Mouse (Mus musculus) kidney, postnatal 0 days (tissue): Measurements from ENCODE around the gene Krt27. TPM values are rescaled to one million over a fixed set of nuclear protein-coding genes. Genes with fewer than 3 reads are reported as not detected.

Source experiments
- ATAC-seq: fragments of 200-750 bp; cut with Nextera tagmentation; replicated peaks from 2 replicates; pipeline ENCODE4 v1.8.0; 2017; ENCODE audit warnings: low read depth, moderate number of reproducible peaks, moderate TSS enrichment, moderate library complexity; ENCODE audit not compliant: low FRiP score
- DNase-seq: peaks from one replicate; pipeline ENCODE4 v3.0.0-alpha.2; 2016; ENCODE audit warnings: low spot score
- H3K27ac ChIP-seq: fragments of 300-500 bp; sonication (generic); 2 replicates; pipeline ENCODE4 v1.5.1; 2014; ENCODE audit warnings: mild to moderate bottlenecking
- H3K27me3 ChIP-seq: fragments of 300-500 bp; sonication (generic); 2 replicates; pipeline ENCODE4 v1.6.1; 2014; ENCODE audit warnings: low read length, mixed read lengths; ENCODE audit not compliant: insufficient read depth
- H3K36me3 ChIP-seq: fragments of 300-500 bp; sonication (generic); 2 replicates; pipeline ENCODE4 v1.6.1; 2014; ENCODE audit warnings: low read length, mixed read lengths; ENCODE audit not compliant: insufficient read depth
- H3K4me1 ChIP-seq: fragments of 300-500 bp; sonication (generic); replicated peaks from 2 replicates; pipeline ENCODE4 v1.6.1; 2014; ENCODE audit warnings: antibody characterized with exemption, low read length, mixed read lengths; ENCODE audit not compliant: insufficient read depth
- H3K4me2 ChIP-seq: fragments of 300-500 bp; sonication (generic); 2 replicates; pipeline ENCODE4 v1.6.1; 2014; ENCODE audit warnings: mild to moderate bottlenecking, low read length, moderate library complexity, mixed read lengths
- H3K4me3 ChIP-seq: fragments of 300-500 bp; sonication (generic); replicated peaks from 2 replicates; pipeline ENCODE4 v1.5.1; 2014; ENCODE audit warnings: low read depth, low read length
- H3K9ac ChIP-seq: fragments of 300-500 bp; sonication (generic); 2 replicates; pipeline ENCODE4 v1.6.1; 2014; ENCODE audit warnings: low read depth, low read length
- H3K9me3 ChIP-seq: fragments of 300-500 bp; sonication (generic); replicated peaks from 2 replicates; pipeline ENCODE4 v1.6.1; 2016; ENCODE audit warnings: low read length, inconsistent platforms, mixed read lengths
- CTCF ChIP-seq: IDR thresholded peaks from 2 replicates; pipeline ENCODE4 v1.5.1; 2016; ENCODE audit warnings: antibody characterized with exemption, low read depth, mild to moderate bottlenecking, moderate library complexity
- WGBS: fragments of 180-500 bp; shearing (Covaris S2); extraction: QIAGEN DNeasy Blood & Tissue Kit; methylation state at CpG from one replicate; pipeline ENCODE4 v1.1.7; 2014; 5-methylcytosine and 5-hydroxymethylcytosine counted together
- polyA plus RNA-seq: library from polyadenylated mRNA; unstranded; fragments of >200 nt; fragmentation: Nextera tagmentation; extraction: Ambion mirVana; gene quantifications from 2 replicates; pipeline ENCODE4 v1.2.1, GENCODE M21; 2015

Krt27 gene
- polyA plus RNA-seq, 1 experiment from 2014 or later, result not detected

- Histone ChIP-seq H3K4me1 (no peaks in the 10 kb centered on the region), H3K27ac (no peak overlapping the region), H3K9ac (no peak overlapping the region), H3K4me2 (no peak overlapping the region), H3K27me3 (no peaks in the 10 kb centered on the region), H3K36me3 (no peaks in the 10 kb centered on the region), H3K9me3 (no peaks in the 10 kb centered on the region), H3K4me3 (no peak overlapping the region)
- DNase-seq, result peak; percentile 63
- ATAC-seq, result no peak
- 41% methylated on average over 8 of the region's 8 CpGs for WGBS
- TF ChIP-seq CTCF, result no peak
Measured at GRCm38 (mm10) chr11:99316543-99316942, 34.4 kb downstream of the Krt27 start.

GRCm38 (mm10) chr11:99314594-99314993, 36.3 kb downstream of the Krt27 start:
- Histone ChIP-seq H3K36me3 (no peaks in the 10 kb centered on the region), H3K9ac (no peak overlapping the region), H3K4me3 (no peak overlapping the region), H3K4me1 (no peaks in the 10 kb centered on the region), H3K27me3 (no peaks in the 10 kb centered on the region), H3K27ac (no peak overlapping the region), H3K4me2 (no peak overlapping the region), H3K9me3 (no peaks in the 10 kb centered on the region)
- TF ChIP-seq CTCF, result no peak
- 79% methylated on average over 2 of the region's 2 CpGs for WGBS
- ATAC-seq, result no peak
- DNase-seq, result no peak

DNA sequence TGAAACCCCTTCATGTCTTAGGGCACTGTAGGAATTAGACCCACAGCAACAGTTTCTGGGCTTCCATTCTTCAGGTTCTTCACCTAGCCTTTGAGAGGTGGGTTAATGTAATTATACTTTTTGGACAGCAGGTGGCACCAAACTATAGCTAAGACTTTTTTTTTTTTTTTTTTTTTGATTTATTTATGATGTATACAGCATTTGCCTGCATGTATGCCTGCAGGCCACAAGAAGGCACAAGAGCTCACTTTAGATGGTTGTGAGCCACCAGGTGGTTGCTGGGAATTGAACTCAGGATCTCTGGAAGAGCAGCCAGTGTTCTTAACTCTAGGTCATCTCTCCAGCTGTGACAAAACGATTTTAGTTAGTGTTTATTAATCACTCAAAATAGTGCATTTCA, 40.0 kb downstream of the Krt27 start:
- no peaks in the 10 kb centered on the region for H3K4me1 ChIP-seq

GRCm38 (mm10) chr11:99307579-99307978, 43.3 kb downstream of the Krt27 start:
- no peak overlapping the region for H3K4me2 ChIP-seq
- no peak overlapping the region for H3K27ac ChIP-seq
- H3K36me3 ChIP-seq, result no peaks in the 10 kb centered on the region
- peak; percentile 67 for DNase-seq
- H3K27me3 ChIP-seq, result no peaks in the 10 kb centered on the region
- no peaks in the 10 kb centered on the region for H3K9me3 ChIP-seq
- no peak for ATAC-seq
- TF ChIP-seq CTCF, result peak; percentile 76
- H3K9ac ChIP-seq, result no peak overlapping the region
- 13% methylated on average over 2 of the region's 2 CpGs for WGBS
- H3K4me3 ChIP-seq, result no peak overlapping the region
- H3K4me1 ChIP-seq, result no peaks in the 10 kb centered on the region

More for the DNA sequence above, 40.0 kb downstream of the Krt27 start:
- TF ChIP-seq CTCF, result peak; percentile 67
- ATAC-seq (no peak), DNase-seq (peak; percentile 66)
- Histone ChIP-seq H3K9me3 (no peaks in the 10 kb centered on the region), H3K27me3 (no peaks in the 10 kb centered on the region), H3K27ac (no peak overlapping the region), H3K36me3 (no peaks in the 10 kb centered on the region), H3K4me3 (no peak overlapping the region), H3K4me2 (no peak overlapping the region), H3K9ac (no peak overlapping the region)
- 82% methylated on average over 1 of the region's 1 CpGs for WGBS

Other genes with a start within 250 kb of the Krt27 start
- 0.08 and 0.19 TPM in 2 replicates for gene Ccr7, start 196.0 kb downstream of the Krt27 start, polyA plus RNA-seq
- 154 and 196 TPM in 2 replicates for gene Smarce1, start 120.1 kb downstream of the Krt27 start, polyA plus RNA-seq
- gene Krt222, start 107.0 kb downstream of the Krt27 start, polyA plus RNA-seq, result 0.29 and 0.33 TPM in 2 replicates
- not detected in 2 replicates for gene Krt24, start 65.8 kb downstream of the Krt27 start, polyA plus RNA-seq
- 0.08 and 0.09 TPM in 2 replicates for gene Krt25, start 28.2 kb downstream of the Krt27 start, polyA plus RNA-seq
- gene Krt26, start 13.1 kb downstream of the Krt27 start, polyA plus RNA-seq, result not detected in 2 replicates
- gene Krt28, start 23.8 kb upstream of the Krt27 start, polyA plus RNA-seq, result 0.32 TPM in 1 of 2 replicates, not detected in the other
- gene Krt10, start 38.3 kb upstream of the Krt27 start, polyA plus RNA-seq, result 35.5 and 42.6 TPM in 2 replicates
- not detected in 2 replicates for gene Krt12, start 71.2 kb upstream of the Krt27 start, polyA plus RNA-seq
- 3.6 and 5.0 TPM in 2 replicates for gene Krt20, start 87.0 kb upstream of the Krt27 start, polyA plus RNA-seq
- gene Krt23, start 142.0 kb upstream of the Krt27 start, polyA plus RNA-seq, result 30.6 and 31.8 TPM in 2 replicates
- gene Krt39, start 170.2 kb upstream of the Krt27 start, polyA plus RNA-seq, result 0.45 and 0.46 TPM in 2 replicates
- not detected in 2 replicates for gene Krt40, start 192.1 kb upstream of the Krt27 start, polyA plus RNA-seq
- not detected in 2 replicates for gene Krtap3-3, start 199.8 kb upstream of the Krt27 start, polyA plus RNA-seq
- gene Krtap3-2, start 205.7 kb upstream of the Krt27 start, polyA plus RNA-seq, result not detected in 2 replicates
- not detected in 2 replicates for gene Gm11939, start 208.4 kb upstream of the Krt27 start, polyA plus RNA-seq
- gene Krtap3-1, start 215.5 kb upstream of the Krt27 start, polyA plus RNA-seq, result not detected in 2 replicates
- gene Krtap1-5, start 229.9 kb upstream of the Krt27 start, polyA plus RNA-seq, result not detected in 2 replicates
- not detected in 2 replicates for gene Krtap1-4, start 232.6 kb upstream of the Krt27 start, polyA plus RNA-seq
- gene Krtap1-3, start 240.2 kb upstream of the Krt27 start, polyA plus RNA-seq, result not detected in 2 replicates
- gene Krtap9-3, start 247.0 kb upstream of the Krt27 start, polyA plus RNA-seq, result not detected in 2 replicates